Mouse (Mus musculus): ENCODE results near the gene E430018J23Rik.

DNA sequence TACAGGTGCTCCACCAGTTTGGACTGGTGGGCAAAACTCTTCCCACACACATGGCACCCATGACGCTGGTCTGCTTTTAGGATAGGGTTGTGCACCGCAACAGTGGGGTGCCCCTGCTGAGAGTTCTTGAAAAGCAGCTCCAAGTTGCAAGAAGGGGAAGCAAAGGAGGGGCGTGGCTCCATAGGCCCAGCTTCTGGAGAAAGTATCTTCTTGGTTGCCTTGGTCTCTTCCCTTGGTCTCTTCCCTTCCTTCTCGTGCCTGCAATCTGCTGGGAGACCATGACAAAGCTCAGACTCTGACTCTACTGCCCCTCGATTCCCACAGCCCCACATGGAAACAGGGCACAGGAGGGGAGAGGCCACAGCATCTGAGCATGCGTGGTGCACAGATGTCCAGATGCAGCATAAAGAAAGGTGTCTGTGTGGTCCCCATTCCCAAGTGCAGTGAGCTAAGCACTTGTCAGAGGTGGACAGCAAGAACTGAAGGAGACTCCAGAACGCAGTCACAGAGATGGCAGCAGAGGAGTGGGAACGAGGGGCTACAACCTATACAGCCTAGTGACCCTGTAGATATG, 1.1 kb downstream of the E430018J23Rik start:
- TF ChIP-seq GATA1 (IDR thresholded peaks at IDR 0.05; ENCODE audit: low read length) (no peak), TAL1 (IDR thresholded peaks at IDR 0.05; ENCODE audit: low read length) (no peak)

All from erythroblast, embryonic 14.5 days (primary cell).